Mouse (Mus musculus) frontal cortex, adult 2 months (tissue): ENCODE results near the gene Izumo3. TPM values are rescaled to one million over a fixed set of nuclear protein-coding genes. Genes with fewer than 3 reads are reported as not detected.
"Not testable (repeated sequence)": the region's sequence is repeated elsewhere in the genome, so short reads cannot be mapped to it uniquely, and the experiment has no call there.

Source experiments
- DNase-seq, 2 experiments: peaks; one replicate each; pipeline ENCODE4 v3.0.0; 2022; ENCODE audit warnings: low spot score in 1 of 2; ENCODE audit errors: extremely low spot score in 1 of 2
- polyA plus RNA-seq: library from polyadenylated mRNA; depleted of rRNA; stranded (reverse); fragments of >200 nt; gene quantifications from 2 replicates; pipeline ENCODE4 v1.2.3, GENCODE M21; 2012; rRNA removed

Izumo3 gene
- not detected in 2 replicates for polyA plus RNA-seq

DNA sequence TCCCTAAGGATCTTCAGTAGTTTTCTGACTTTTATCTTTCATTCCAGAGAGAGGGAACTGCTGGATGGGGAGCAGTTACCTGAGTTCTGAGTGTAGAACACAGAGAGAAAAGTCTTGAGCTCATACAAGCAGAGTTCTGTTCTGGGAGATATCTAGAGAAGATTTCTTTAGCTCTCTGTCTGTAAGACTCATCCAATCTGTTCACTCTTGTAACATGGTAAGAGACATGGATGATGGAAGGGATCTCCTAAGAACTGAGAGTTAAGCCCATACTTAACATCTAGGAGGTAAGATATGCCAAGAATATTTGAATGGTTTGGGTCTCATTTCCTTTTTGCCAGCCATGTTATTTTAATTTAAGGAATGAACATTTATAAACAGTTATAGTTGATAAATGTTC, at the start of gene Izumo3:
TSS of gene Izumo3 (minus strand) at position 101 of the 400 bp plus-strand sequence.
- DNase-seq, result no peak

DNA sequence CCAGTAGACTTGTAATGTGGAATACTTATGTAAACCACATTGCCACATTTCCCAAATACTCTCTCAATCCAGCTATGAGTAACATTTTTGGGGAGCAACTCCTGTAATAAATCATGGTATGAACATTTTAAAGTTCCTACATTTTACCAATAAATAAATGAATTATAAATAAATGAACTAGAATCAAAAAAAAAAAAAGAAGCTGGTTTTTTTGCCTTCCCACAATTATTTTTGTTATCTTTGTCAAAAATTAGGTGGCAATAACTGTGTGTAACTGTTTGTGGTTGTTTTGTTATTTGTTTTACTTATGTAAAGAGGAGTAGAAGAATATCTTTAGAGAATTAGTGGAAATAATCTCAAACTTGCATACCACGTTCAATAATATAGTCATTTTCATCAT, 44.6 kb upstream of the Izumo3 start, which contains the start of gene Gm12666:
TSS of gene Gm12666 (minus strand) at position 101 of the 400 bp plus-strand sequence.
- not testable (repeated sequence) for DNase-seq

DNA sequence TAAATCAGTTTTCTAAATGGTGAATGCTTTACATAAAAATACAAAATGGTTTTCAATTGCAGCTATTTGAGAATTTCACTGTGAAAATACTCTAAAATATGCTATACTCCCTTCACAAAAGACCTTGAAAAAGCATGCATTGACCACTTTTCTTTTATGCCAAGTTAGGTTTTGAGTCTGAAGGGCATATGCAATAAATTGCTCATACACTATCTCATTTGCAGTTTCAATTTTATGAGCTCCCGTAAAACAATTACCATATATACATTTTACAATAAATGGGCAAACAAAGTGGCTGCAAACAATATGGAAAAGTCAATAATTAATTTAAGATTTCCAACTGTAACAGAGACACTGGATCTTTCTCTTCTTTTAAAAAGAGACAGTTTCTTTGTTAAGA, 5.6 kb upstream of the Izumo3 start:
- DNase-seq, result no peak

DNA sequence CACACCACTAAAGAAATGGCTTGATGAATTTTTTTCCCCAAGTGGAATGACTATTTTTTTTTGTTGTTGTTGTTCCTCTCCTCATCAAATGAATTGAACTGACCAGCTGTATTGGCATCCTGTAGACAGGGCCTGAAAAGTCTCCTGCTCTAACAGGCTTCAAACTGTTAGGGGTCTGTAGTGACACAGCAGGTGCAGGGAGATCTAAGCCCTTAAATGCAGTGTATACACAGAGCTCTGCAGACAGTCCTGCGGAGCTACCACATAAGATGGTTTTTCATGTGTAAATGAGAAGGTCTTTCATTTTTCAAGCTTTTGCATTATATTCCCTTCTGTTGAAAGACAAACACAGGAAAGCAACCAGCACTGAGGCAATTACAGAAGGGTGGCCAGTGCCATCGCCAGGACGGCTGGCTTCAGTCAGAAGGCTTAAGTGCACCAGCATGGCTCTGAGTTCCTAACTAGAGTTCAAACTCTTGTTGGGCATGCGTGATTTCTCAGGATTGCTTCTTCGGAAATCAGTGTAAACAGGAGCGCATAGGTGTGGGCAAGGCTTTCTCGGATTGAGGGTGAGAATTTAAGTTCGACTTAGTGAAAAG, 35.5 kb downstream of the Izumo3 start:
- DNase-seq, result no peak

DNA sequence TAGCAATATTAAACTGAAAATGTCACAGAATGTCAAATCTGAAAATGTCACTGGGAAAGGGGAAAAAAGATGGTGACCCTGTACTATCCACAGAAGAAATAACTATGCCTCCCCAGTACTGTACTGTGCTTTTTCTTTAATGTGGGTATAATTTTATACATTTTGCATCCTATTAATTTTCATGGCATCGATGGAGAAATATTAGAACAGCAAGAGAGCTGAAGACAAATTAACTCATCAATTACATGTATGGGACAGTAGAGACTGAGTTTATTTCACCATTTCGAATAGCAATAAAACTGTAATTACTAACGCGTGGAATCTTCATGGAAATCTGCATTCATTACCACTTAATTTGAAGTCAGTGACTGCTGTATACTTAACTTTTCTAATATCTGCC, 49.6 kb downstream of the Izumo3 start:
- no peak for DNase-seq

DNA sequence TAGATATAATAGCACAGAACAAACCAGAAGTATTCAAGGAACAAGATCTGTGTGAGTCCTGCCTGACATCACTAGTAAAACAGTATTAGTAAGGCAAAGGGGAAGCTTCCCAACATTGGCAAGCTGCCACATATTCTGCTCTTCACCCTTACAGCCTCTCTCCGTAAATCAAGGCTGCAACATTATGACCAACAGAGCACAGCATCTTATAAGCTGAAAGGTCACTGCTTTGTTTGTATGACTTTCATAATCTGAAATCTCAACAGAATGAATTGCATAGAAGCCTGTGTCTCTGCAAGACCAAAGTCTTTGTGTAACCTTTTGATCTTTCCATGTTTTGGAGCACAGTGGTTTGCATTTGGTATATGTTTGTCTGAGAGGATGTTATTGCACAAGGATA, 51.1 kb downstream of the Izumo3 start:
- no peak for DNase-seq

Other genes with a start within 250 kb of the Izumo3 start
- not detected in 2 replicates for gene Gm12666, start 44.5 kb upstream of the Izumo3 start, polyA plus RNA-seq